Mouse (Mus musculus) monocyte, adult 5-6 weeks (primary cell): ENCODE measurements around the gene Smap1. TPM values are rescaled to one million over a fixed set of nuclear protein-coding genes. Genes with fewer than 3 reads are reported as not detected.

Experiments
- ATAC-seq: fragments of 153-309, 156-312 bp; replicated peaks from 2 replicates; pipeline ENCODE4 v1.8.0; 2017; ENCODE audit warnings: mild to moderate bottlenecking; ENCODE audit not compliant: low TSS enrichment, insufficient number of reproducible peaks, severe bottlenecking, poor library complexity, low FRiP score
- total RNA-seq: library from RNA; stranded (forward); fragments of 200-1000, 200-491, 200-594 nt; gene quantifications from 3 replicates; pipeline ENCODE4 v1.2.3, GENCODE M21; 2017

The Smap1 gene
- total RNA-seq, 1 experiment from 2014 or later = 38.6 TPM

- no peak for ATAC-seq
Observed at GRCm38 (mm10) chr1:23846044-23846680, 76.0 kb downstream of the Smap1 start.

- no peak for ATAC-seq
Observed at GRCm38 (mm10) chr1:23845007-23845406, 77.1 kb downstream of the Smap1 start.

GRCm38 (mm10) chr1:23843790-23844189, 78.3 kb downstream of the Smap1 start:
- no peak for ATAC-seq

- no peak for ATAC-seq
Observed at GRCm38 (mm10) chr1:23842629-23843028, 79.5 kb downstream of the Smap1 start.

GRCm38 (mm10) chr1:23840924-23841323, 81.2 kb downstream of the Smap1 start:
- ATAC-seq = no peak

- ATAC-seq = no peak
Observed at GRCm38 (mm10) chr1:23836630-23837029, 85.5 kb downstream of the Smap1 start.

GRCm38 (mm10) chr1:23834819-23835218, 87.3 kb downstream of the Smap1 start:
- ATAC-seq = no peak

- ATAC-seq = no peak
Observed at GRCm38 (mm10) chr1:23834246-23834645, 87.9 kb downstream of the Smap1 start.

GRCm38 (mm10) chr1:23826887-23827758, 95.0 kb downstream of the Smap1 start:
- no peak for ATAC-seq

GRCm38 (mm10) chr1:23821615-23822014, 100.5 kb downstream of the Smap1 start:
- ATAC-seq = no peak

GRCm38 (mm10) chr1:23798306-23798705, 123.8 kb downstream of the Smap1 start:
- ATAC-seq = no peak

Other genes starting within 250 kb of the Smap1 start
- 0.29 to 0.85 TPM in 2 of 3 replicates, not detected in the other for gene B3gat2, start 160.6 kb downstream of the Smap1 start, total RNA-seq
- gene Sdhaf4, start 83.3 kb upstream of the Smap1 start, total RNA-seq = 6.2 to 16.3 TPM (median 10.8 TPM) in 3 replicates
- 4.8 to 8.4 TPM (median 7.1 TPM) in 3 replicates for gene Fam135a, start 178.0 kb upstream of the Smap1 start, total RNA-seq